Mouse (Mus musculus) lung, embryonic 14.5 days (tissue): Measurements from ENCODE around the gene Pspn. TPM values are rescaled to one million over a fixed set of nuclear protein-coding genes. Genes with fewer than 3 reads are reported as not detected.

Experiments
- ATAC-seq: fragments of 200-750 bp; cut with Nextera tagmentation; 2 replicates; pipeline ENCODE4 v1.8.0; 2017; ENCODE audit warnings: mild to moderate bottlenecking, moderate TSS enrichment, moderate library complexity; ENCODE audit not compliant: insufficient read depth
- DNase-seq: peaks from one replicate; pipeline ENCODE4 v3.0.0-alpha.2; 2015
- H3K27ac ChIP-seq: fragments of 300-500 bp; sonication (generic); 2 replicates; pipeline ENCODE4 v1.5.1; 2014; ENCODE audit warnings: low read depth, mild to moderate bottlenecking, moderate library complexity
- H3K27me3 ChIP-seq: fragments of 300-500 bp; sonication (generic); 2 replicates; pipeline ENCODE4 v1.6.1; 2014; ENCODE audit warnings: low read length, control low read depth; ENCODE audit not compliant: insufficient read depth
- H3K36me3 ChIP-seq: fragments of 300-500 bp; sonication (generic); 2 replicates; pipeline ENCODE4 v1.6.1; 2014; ENCODE audit warnings: control low read depth; ENCODE audit not compliant: insufficient read depth
- H3K4me1 ChIP-seq: fragments of 300-500 bp; sonication (generic); 2 replicates; pipeline ENCODE4 v1.6.1; 2014; ENCODE audit warnings: antibody characterized with exemption, control low read depth; ENCODE audit not compliant: insufficient read depth
- H3K4me2 ChIP-seq: fragments of 300-500 bp; sonication (generic); 2 replicates; pipeline ENCODE4 v1.6.1; 2014; ENCODE audit warnings: mild to moderate bottlenecking
- H3K4me3 ChIP-seq: fragments of 300-500 bp; sonication (generic); 2 replicates; pipeline ENCODE4 v1.5.1; 2014; ENCODE audit warnings: low read depth, low read length
- H3K9ac ChIP-seq: fragments of 300-500 bp; sonication (generic); 2 replicates; pipeline ENCODE4 v1.6.1; 2014
- H3K9me3 ChIP-seq: fragments of 300-500 bp; sonication (generic); 2 replicates; pipeline ENCODE4 v1.6.1; 2016; ENCODE audit warnings: low read depth, low read length, control low read depth
- CTCF ChIP-seq: IDR thresholded peaks from 2 replicates; pipeline ENCODE4 v1.5.1; 2016; ENCODE audit warnings: antibody characterized with exemption, low read depth
- WGBS: fragments of 180-500 bp; shearing (Covaris S2); extraction: QIAGEN DNeasy Blood & Tissue Kit; methylation state at CpG from one replicate; pipeline ENCODE4 v1.1.7; 2014; 5-methylcytosine and 5-hydroxymethylcytosine counted together
- polyA plus RNA-seq: library from polyadenylated mRNA; unstranded; fragments of >200 nt; fragmentation: Nextera tagmentation; extraction: Ambion mirVana; gene quantifications from 2 replicates; pipeline ENCODE4 v1.2.1, GENCODE M21; 2014

Gene Pspn
- polyA plus RNA-seq, 1 experiment from 2014 or later: 1.0 TPM

DNA sequence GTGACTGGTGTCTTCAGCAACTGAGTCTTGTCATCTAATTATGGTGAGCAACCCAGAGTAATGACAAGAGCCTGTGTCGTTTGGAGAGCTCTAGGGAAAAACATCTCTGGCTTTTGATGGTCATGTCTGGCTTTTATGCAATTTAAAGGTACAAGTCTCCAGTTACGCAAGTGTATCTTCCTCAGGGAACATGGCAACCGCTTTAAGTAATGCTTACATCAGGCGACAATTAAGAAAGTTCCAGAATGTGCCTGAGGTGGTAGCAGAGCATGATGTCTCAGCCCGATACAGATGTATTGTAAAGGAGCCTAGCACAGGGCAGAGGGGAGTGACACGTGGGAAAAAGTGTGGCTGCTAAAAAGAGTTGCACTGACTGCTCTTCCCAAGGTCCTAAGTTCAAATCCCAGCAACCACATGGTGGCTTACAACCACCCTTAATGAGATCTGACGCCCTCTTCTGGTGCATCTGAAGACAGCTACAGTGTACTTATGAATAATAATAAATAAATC is 10.8 kb downstream of the Pspn start:
- 69% methylated on average over 7 of the region's 7 CpGs for WGBS
- TF ChIP-seq CTCF: no peak
- peak overlapping the region; percentile 77; the same call in 1 of the 2 replicates for H3K9ac ChIP-seq
- H3K27me3 ChIP-seq: no peaks in the 10 kb centered on the region
- H3K4me1 ChIP-seq: peaks cover 5% of the 10 kb centered on the region; the same call in 1 of the 2 replicates
- DNase-seq (no peak), ATAC-seq (no peak)
- no peaks in the 10 kb centered on the region for H3K9me3 ChIP-seq
- peak overlapping the region; percentile 86 for H3K4me2 ChIP-seq
- peak overlapping the region; percentile 83; the same call in 1 of the 2 replicates for H3K4me3 ChIP-seq
- H3K27ac ChIP-seq: no peak overlapping the region
- H3K36me3 ChIP-seq: peaks cover 26% of the 10 kb centered on the region

GRCm38 (mm10) chr17:56988441-56988840 is 11.4 kb downstream of the Pspn start:
- H3K36me3 ChIP-seq: peaks cover 20% of the 10 kb centered on the region
- no peak overlapping the region for H3K27ac ChIP-seq
- no peak overlapping the region for H3K4me3 ChIP-seq
- H3K9me3 ChIP-seq: no peaks in the 10 kb centered on the region
- TF ChIP-seq CTCF: peak; percentile 31
- ATAC-seq: no peak
- DNase-seq: peak; percentile 24
- H3K4me2 ChIP-seq: 0 out of 2 replicates have a peak overlapping the region, but pooled peaks have one; percentile 7
- 78% methylated on average over 7 of the region's 7 CpGs for WGBS
- H3K4me1 ChIP-seq: peaks cover 5% of the 10 kb centered on the region; the same call in 1 of the 2 replicates
- no peaks in the 10 kb centered on the region for H3K27me3 ChIP-seq
- no peak overlapping the region for H3K9ac ChIP-seq

DNA sequence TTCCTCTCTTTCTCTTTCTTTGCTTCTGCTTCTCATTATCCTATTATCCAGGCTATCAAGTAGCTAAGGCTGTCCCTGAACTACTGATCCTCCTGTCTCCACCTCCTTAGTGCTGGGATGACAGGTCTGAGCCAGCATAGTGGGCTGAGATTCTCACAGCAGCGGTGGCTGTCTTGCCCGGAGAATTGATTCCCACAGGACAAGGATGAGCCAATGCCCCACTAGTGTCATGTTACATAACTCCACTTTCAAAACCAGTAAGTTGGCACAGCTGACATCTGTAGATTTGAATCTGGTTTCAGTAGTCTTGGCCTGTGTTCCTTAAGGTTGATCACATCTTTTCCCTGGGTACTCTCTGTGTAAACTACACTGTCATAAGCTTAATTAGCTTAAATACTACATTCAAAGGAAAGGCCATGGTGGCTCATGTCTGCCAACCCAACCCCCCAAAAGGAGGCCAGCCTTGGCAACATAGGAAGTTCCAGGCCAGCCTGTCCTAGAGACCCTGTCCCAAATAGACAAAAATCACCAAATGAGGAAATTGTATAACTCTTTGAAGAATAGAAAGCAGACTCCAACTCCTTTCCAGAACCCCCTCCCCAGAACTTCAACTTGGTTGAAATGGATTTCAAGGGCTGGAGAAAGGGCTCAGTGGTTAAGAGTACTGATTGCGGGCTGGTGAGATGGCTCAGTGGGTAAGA is 13.6 kb downstream of the Pspn start:
- Histone ChIP-seq H3K36me3 (no peaks in the 10 kb centered on the region), H3K4me1 (peaks cover 5% of the 10 kb centered on the region; the same call in 1 of the 2 replicates), H3K27me3 (no peaks in the 10 kb centered on the region), H3K4me2 (no peak overlapping the region), H3K9ac (no peak overlapping the region), H3K27ac (no peak overlapping the region), H3K9me3 (no peaks in the 10 kb centered on the region), H3K4me3 (no peak overlapping the region)
- DNase-seq (no peak), ATAC-seq (no peak)
- no peak for TF ChIP-seq CTCF
- 75% methylated on average over 3 of the region's 3 CpGs for WGBS

DNA sequence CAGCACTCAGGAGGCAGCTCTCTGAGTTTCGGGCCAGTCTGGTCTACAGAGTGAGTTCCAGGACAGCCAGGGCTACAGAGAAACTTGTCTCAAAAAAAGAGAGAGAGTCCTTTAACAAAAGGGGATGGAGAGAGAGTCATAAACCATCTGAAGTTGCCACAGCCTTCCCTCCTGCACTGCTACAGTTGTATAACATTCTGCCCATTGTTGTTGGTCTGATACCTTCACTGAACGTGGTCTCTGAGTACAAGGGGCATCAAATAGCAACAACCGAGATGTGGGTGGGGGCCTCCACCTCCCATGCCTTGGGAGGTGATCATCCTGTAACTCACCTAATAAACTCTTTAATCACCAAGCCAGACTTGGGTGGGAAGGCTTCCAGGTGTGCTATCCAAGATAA is 14.2 kb downstream of the Pspn start:
- Histone ChIP-seq H3K9ac (no peak overlapping the region), H3K4me2 (no peak overlapping the region), H3K4me3 (no peak overlapping the region), H3K4me1 (no peaks in the 10 kb centered on the region), H3K27ac (no peak overlapping the region), H3K27me3 (no peaks in the 10 kb centered on the region), H3K36me3 (no peaks in the 10 kb centered on the region), H3K9me3 (no peaks in the 10 kb centered on the region)
- no peak for TF ChIP-seq CTCF
- no peak for DNase-seq
- 67% methylated on average over 3 of the region's 3 CpGs for WGBS
- ATAC-seq: no peak

- no peaks in the 10 kb centered on the region for H3K9me3 ChIP-seq
- no peaks in the 10 kb centered on the region for H3K36me3 ChIP-seq
- no peaks in the 10 kb centered on the region for H3K4me1 ChIP-seq
- no peak overlapping the region for H3K4me3 ChIP-seq
- ATAC-seq: no peak
- no peak overlapping the region for H3K27ac ChIP-seq
- no peak for TF ChIP-seq CTCF
- H3K4me2 ChIP-seq: no peak overlapping the region
- H3K9ac ChIP-seq: no peak overlapping the region
- H3K27me3 ChIP-seq: no peaks in the 10 kb centered on the region
- WGBS: 70% methylated on average over 9 of the region's 9 CpGs
- DNase-seq: no peak
Measured at GRCm38 (mm10) chr17:56984886-56985285, 14.9 kb downstream of the Pspn start.

DNA sequence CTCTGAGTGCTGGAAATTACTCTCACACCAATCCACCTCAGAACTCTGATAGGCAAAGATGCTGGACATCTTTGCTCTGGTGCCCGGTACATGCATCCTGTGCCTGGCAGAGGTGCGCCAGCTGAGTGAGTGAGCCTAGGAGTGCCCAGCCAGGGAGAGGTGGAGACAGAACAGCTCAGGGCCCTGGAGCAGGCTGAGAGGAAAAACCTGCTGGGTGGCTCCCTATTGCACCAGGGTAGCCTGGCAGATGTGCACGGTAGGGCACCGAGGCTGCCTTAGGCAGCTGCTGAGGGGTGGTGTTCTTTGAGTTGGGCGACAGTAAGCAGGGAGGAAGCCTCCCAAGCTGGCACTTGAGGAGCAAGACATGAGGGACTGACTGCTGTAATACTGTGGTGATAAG is 17.8 kb downstream of the Pspn start, which contains the start of gene Acer1:
TSS of gene Acer1 (minus strand) at position 114 of the 400 bp plus-strand sequence.
- WGBS: 66% methylated on average over 5 of the region's 5 CpGs
- no peaks in the 10 kb centered on the region for H3K27me3 ChIP-seq
- H3K4me2 ChIP-seq: no peak within 1 kb of the TSS
- H3K9ac ChIP-seq: no peak within 1 kb of the TSS
- H3K4me3 ChIP-seq: no peak within 1 kb of the TSS
- no peaks in the 10 kb centered on the region for H3K36me3 ChIP-seq
- DNase-seq (no peak), ATAC-seq (no peak)
- no peak within 1 kb of the TSS for H3K27ac ChIP-seq
- no peak for TF ChIP-seq CTCF
- no peaks in the 10 kb centered on the region for H3K4me1 ChIP-seq
- no peaks in the 10 kb centered on the region for H3K9me3 ChIP-seq

DNA sequence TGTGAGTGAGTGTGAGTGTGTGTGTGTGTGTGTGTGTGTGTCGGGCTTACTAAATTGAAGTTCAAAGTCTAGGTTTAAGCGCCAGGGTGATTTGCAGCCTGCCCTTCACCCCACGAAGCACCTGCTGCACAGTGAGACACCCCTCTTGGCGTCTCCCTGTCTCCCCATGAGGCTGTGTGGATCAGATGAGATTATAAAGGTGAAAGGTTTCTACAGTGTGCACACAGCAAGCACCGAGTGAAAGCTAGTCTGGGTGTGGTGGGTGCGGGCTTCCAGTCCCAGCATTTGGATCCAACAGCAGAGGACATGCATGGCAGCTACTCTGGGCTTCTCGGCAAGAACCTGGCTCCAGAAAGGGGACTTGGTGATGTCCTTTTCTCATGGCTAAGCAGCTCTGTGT is 18.8 kb downstream of the Pspn start:
- 69% methylated on average over 7 of the region's 7 CpGs for WGBS
- no peak overlapping the region for H3K27ac ChIP-seq
- no peak overlapping the region for H3K9ac ChIP-seq
- H3K4me1 ChIP-seq: no peaks in the 10 kb centered on the region
- no peak for DNase-seq
- H3K27me3 ChIP-seq: no peaks in the 10 kb centered on the region
- TF ChIP-seq CTCF: no peak
- H3K36me3 ChIP-seq: no peaks in the 10 kb centered on the region
- H3K9me3 ChIP-seq: no peaks in the 10 kb centered on the region
- no peak for ATAC-seq
- no peak overlapping the region for H3K4me2 ChIP-seq
- H3K4me3 ChIP-seq: no peak overlapping the region
